Mouse (Mus musculus) right cerebral cortex, adult 2 months (tissue): ENCODE data around the gene Krit1.
"Not testable (repeated sequence)": the region's sequence is repeated elsewhere in the genome, so short reads cannot be mapped to it uniquely, and the experiment has no call there.

Source experiments
- DNase-seq, 2 experiments: peaks; one replicate each; pipeline ENCODE4 v3.0.0; 2021 to 2022; ENCODE audit warnings: low spot score in 2 of 2

The Krit1 gene

DNA sequence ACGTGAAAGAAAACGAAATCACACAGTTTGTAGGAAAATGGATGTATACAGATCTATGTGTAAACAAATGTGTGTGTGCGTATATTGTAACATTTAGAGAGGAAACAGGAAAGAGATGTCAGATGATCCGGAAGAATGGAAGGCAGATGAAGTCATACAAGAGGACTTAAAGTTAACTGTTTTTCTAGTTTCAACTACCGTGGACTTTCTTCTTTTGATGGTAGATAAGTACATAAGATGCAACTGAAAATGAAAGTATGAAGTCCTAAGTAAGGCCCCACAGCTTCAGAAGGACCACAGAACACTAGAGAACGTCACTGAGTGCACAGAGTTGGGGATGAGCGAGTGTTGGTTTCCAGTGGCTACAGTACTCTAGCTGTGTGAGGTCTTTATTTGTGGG is 83.9 kb downstream of the Krit1 start:
- not testable (repeated sequence) for DNase-seq

- no peak for DNase-seq
Measured at GRCm38 (mm10) chr5:3889201-3889600, 86.2 kb downstream of the Krit1 start.

GRCm38 (mm10) chr5:3893459-3894293 is 90.7 kb downstream of the Krit1 start, which contains the start of gene Mterf1a:
Gene Mterf1a, minus strand, starts transcription at chr5:3893933.
- DNase-seq: peak; percentile 10 to 16

- not testable (repeated sequence) for DNase-seq
Measured at GRCm38 (mm10) chr5:3894294-3894619, 91.3 kb downstream of the Krit1 start.
